Mouse (Mus musculus) urinary bladder, postnatal 4 days (tissue): ENCODE measurements around the gene Uap1.

ENCODE experiments used
- DNase-seq, 2 experiments: peaks; one replicate each; pipeline ENCODE4 v3.0.0; 2021 to 2022; ENCODE audit warnings: low spot score in 2 of 2

Gene Uap1

DNA sequence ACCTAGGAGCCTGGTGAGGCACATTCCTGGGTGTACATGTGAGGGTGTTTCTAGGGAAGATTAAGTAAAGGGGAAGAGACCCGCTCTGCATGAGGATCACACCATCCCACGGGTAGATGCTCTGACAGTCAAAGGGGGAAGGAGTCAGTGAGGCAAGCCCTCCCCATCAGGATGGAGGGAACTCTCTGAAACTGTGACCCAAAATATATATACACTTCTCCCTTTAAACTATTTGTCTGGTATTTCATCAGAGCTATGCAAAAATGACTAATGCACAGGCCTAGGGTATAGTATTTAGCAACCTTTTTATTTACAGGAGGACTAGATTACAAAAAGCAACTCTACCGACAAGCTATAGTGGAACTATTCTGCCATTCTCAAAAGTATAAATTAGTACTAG, 9.8 kb downstream of the Uap1 start:
- no peak for DNase-seq

DNA sequence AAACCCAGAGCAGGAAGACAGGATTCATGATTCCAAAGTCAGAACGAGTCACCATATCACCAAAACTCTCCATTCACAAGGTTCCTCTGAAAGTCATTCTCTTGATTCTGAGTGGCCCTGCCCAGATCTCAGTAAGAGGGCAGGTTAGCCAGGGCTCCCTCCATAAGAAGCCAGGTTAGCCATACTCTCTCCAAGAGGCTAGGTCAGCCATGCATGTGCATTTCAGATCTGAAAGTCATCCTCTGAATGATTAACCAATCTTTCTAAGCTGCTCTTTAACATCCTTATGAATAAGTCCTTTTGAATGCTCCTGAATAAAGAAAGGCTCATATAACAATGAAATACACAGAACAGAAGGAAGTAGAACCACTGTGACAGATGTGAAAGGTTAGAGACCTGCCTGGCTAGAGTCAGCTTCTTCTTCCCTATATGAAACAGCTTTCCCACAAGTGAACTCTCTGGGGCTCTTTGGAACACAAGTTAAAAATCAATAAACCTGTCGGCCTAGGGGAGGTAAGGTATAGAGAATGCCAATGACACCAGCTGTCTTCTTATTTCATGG, 10.6 kb downstream of the Uap1 start:
- no peak for DNase-seq

- DNase-seq = no peak
Measured at GRCm38 (mm10) chr1:170163398-170163943, 11.3 kb downstream of the Uap1 start.

GRCm38 (mm10) chr1:170161852-170162251, 12.9 kb downstream of the Uap1 start:
- no peak for DNase-seq

GRCm38 (mm10) chr1:170160397-170160938, 14.3 kb downstream of the Uap1 start:
- DNase-seq = no peak

DNA sequence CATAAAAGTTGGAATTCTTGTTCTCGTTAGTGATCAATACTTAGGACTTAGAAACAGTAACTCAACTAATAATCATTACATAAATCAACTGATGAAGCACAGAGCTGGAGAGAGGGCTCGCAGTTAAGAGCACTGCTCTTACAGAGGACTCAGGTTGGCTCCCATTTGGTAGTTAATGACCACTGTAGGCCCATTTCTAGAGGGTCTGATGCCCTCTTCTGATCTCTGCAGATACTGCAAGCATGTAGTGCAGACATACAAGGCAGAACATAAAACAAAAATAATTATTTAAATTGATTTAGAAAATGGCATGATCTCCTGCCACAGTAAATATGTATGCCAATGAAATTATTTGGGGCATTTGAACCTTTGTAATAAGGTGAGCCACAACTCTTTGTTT, 15.1 kb downstream of the Uap1 start:
- DNase-seq = no peak

- no peak for DNase-seq
Measured at GRCm38 (mm10) chr1:170155761-170156160, 19.0 kb downstream of the Uap1 start.

DNA sequence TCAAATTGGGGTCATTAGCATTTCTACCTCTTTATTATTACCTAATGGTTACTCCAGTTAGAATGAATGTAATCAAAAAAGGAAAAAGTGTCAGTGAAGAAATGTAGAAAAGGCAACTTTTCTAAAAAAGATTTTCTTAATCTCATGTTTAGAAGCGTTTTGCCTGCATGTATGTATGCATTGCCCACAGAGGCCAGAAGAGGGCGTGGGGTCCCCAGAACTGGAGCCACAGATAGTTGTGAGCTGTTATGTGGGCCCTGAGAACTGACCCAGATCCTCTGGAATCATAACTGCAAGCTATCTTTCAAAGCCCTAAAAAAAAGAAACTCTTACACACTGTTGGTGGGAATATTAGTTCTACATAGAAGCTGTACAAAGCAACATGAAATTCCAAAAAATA, 19.5 kb downstream of the Uap1 start:
- no peak for DNase-seq

DNA sequence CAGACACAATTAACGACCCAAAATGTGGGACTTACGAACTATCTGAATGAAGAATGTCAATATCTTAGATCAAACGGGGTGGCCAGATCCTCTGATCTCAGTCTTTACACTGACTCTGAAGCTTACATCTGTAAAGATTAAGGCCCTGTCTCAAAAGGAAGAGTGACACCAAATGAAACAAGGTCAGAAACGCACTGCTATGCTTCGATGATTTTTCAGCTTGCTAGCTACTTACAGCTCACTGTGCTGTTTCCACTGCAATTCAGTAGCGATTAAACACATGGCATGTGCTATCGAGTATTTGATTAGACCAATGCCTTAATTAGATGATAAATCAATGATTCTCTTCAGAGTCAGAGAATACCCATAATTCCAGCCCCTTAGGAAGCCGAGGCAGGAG, 20.8 kb downstream of the Uap1 start:
- no peak for DNase-seq

DNA sequence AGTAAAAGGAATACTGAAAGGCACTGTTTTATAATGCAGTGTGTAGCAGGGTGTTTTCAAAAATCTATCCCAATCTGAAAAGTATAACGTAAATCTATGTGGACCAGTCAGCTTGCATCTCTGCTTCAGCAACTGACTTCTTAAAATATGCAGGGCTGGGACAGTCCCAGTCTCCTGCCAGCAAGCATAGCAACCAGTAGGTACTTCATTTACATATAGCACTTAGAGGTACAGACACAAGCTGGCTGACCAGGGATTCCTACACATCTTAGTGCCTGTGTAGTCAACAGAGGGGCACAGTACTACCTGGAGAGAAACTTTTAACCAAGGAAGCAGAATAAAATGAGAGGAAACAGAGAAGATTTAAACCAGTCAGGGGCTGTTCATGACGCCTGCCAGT, 22.2 kb downstream of the Uap1 start:
- DNase-seq = no peak

DNA sequence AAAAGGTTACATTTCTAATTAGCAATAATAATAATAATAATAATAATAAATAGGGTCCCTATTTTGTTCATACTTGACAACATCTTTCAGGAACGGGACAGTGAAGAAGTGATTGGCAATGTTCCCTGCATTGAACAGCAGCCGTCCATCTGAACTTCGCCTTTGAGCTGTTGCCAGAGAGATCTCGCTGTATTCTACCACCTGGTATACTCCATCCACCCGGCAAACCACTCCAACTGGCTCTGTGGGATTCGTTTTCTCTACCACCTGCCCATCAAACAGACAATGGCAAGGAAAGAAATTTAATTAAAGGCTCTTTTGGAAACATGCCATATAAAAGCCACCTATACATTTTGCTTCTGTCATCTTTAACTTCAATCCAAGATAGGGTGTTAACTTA, 23.9 kb downstream of the Uap1 start:
- DNase-seq = no peak

DNA sequence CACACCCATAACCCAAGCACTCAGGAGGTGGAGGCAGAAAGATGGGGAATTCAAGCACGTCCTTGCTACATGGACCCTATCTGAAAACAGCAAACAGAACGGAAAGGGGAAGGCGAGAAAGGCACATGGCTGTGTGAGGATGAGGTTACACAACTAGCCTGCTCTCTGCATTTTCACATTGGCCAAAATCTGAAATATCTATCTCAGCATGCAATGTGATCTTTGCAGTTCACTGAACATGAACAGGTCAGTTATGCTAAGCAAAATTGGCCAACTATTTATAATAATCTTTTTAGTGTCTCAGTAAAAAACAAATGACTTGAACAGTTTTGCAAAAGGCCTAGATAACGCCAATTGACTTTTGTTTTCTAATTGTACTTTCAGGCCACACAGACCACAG, 25.0 kb downstream of the Uap1 start:
- no peak for DNase-seq

DNA sequence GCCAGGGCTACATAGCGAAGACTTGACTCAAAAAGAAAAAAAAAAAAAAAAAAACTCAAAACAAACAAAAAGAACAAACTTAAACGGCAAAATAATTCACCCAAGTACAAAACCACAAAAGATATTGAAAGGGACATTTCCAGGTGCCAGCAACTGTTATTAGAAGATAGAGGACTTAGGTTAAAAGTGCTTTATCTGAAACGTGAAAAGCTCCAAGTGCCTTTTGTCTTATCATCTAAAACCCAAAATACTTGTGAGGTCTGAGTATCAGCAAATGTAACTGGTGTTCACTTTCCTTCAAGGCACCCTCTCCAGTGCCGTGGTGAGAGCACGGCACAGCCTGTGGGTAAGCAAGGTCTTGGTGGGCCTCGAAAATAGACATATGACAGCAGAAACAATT, 26.2 kb downstream of the Uap1 start:
- DNase-seq = no peak

DNA sequence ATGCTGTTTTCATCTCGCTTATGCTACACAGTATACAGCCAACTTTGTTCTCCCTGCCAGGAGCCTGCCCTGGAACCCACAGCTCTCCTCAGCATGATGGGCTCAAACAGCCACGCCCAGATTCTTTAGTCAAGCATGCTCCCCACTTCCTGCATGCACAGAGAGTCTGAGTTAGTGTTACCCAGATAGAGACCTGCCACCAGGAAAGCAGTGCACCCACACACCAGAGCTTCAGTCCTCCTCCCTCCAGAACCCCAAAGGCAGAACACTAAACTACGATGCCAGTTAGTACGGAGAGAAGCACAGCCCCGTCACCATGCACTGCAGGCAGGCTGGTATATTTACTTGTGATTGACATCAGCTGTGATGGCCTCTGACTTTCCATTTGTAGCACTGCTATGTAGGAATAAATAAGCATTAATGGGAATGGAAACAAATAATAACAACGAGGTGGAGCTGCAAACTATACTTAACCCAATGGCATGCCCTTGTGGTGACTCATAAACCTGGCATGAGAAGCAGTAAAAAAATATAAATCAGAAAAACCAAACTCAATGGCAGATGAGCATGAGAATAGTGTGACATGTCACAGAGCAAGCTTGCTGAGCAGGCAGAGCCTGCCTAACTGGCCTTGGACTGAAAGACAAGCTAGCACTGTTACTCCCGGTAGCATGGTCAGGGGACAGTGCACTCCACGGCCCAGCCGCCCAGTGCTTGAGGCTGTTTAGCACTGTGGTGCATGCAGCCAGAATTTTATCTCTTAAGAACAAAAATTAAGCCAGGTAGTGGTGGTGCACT, 26.9 kb downstream of the Uap1 start:
- peak in 1 of 2 experiments; percentile 26 for DNase-seq

GRCm38 (mm10) chr1:170145606-170146005, 29.2 kb downstream of the Uap1 start:
- DNase-seq = no peak

- DNase-seq = no peak
Measured at GRCm38 (mm10) chr1:170142256-170142871, 32.4 kb downstream of the Uap1 start.

DNA sequence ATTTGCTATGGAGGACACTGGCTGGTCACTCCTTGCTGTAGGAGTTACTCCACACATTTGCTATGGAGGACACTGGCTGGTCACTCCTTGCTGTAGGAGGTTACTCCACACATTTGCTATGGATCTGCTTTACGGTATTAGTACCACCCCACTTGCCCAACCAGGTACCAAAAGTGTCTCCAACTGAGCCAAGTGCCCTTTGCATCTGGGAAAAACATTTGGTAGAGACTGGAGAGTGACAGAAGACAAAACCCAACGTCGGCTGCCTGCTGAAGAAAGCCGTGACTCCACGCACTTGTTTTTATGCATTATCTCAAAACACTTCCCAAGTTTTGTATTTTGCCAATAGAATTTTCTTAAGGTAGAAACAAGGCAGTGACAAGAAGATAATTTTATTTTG, 33.1 kb downstream of the Uap1 start:
- DNase-seq = no peak

DNA sequence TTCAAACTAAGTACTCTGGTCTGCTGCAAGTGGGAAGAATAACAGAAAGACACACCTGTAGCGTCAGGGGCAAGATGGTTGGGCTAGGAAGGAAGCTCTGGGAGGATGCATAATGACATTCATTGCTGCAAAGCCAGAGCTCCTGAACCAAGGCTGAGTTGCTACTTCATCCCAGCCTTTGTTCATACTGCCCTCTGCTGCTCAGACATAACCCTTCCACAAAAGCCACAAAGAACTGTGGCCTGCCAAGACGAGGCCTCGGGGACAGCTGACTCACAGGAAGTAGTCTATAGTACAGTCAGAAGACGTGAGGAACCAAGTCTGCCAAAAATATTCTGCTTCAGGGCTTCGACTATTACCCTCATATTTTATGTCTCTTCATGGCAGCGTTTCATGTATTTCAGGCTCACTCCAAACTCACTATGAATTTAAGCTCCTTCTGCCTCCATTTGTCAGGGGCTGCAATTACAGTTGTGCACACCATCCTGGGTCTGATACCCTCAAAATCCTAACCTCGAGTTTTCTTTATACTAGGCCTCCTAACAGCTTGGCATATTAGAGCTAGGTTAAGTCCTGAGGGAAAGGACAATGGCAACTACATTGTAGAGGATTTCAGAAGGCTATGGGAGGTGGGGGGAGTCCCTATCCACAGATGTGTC, 38.3 kb downstream of the Uap1 start:
- DNase-seq = peak; percentile 63 to 77

DNA sequence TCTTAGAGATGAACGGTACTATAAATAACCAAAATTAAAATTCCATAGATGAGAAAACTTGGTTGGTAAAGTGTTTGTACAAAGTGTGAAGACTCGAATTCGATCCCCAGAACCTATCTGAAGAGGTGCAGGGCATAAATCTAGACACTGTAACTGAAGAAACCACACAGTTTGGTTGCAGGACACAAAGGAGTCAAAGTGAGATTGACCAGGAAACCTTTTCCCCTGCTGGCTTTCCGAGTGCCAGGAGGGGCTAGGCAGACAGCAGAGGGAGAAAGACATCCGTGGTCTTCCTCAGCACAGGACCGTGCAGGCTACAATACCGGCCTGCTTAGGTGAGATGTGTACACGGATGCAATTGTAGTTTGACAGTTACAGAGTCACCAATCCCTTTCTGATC, 40.5 kb downstream of the Uap1 start:
- DNase-seq = no peak

DNA sequence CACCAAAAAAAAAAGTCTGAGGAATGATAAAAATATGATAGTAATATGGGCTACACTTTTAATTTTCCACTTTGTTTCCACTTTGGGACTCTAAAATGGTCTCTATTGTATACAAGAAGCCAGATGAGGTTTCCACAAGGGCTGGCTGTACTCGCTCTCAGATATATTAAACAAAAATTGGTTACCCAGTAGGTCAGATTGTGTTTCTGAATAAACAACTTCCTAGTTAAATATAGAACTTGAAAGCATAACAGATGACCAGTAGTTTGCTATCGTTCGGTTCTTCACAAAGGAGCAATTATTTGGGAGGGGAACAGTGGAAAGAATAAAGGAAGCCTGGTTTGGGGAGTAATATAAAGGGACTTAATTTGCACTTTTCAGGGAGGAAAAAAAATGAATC, 43.8 kb downstream of the Uap1 start:
- no peak for DNase-seq

GRCm38 (mm10) chr1:170124644-170125043, 50.1 kb downstream of the Uap1 start:
- DNase-seq = no peak

DNA sequence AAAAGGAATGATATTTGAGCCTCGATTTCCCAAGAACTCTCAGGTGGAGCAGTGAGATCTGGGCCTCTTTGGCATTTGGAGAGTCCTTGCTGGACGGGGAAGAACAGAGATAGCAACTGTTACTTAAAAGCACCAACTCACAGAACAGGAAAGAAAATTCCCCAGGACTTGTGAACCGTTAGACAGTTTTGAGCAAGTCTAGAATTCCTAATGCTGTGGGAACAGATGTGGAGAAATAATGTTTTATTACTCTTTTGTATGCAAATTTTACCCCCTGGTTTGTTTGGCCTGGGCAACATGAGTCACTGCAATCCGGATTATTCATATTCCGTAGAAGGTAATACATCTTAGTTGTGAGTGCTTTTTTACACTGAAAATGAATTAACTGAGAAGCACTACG, 61.1 kb downstream of the Uap1 start:
- no peak for DNase-seq
